Mouse (Mus musculus): ENCODE data around the gene Mylk.

Gene Mylk

DNA sequence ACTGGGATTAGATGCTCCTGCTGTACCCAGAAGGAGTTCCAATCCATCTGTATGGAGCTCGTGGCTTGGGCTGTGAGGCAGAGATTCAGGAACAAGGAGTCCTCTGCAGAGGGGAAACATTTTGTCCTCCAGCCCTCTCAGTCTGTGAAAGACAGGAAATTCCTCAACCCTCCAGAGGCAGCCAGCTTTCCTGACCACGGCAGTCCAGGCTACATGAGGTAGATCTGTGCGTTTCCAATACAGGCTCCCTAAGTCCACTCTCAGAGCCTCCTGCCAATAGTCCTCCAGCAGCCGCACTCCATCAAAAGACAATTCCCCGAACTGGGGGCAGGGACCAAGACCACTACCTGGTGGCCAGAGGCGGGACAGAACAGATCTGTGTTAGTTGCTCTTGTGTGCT lies 164.4 kb downstream of the Mylk start:
- DNase-seq = peak; percentile 45 to 63

DNA sequence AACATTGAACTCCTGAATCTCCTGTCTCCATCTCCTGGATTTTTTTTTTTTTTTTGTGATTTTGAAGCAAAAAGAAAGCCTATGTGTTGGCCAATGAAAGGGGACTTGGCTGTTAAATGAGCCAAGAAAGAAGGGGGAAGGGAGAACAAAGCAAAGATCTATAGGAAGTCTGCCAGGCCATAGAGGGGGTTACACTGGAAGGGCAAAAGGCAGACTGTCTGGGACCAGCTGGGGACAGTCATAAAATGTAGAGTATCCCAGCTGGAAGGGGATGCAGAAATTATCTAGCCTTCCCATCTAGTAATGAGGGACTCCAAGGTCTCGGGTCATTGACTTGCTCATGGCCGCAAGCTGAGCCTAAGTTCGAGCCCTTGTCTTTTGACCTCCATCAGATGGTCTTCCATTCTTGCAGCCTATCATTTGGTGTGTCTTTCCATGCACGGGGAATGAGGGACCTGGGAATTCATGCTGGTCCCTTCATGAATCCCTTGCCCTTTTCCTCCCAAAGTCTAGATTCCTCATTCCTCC lies 172.4 kb downstream of the Mylk start:
- no peak for DNase-seq

DNA sequence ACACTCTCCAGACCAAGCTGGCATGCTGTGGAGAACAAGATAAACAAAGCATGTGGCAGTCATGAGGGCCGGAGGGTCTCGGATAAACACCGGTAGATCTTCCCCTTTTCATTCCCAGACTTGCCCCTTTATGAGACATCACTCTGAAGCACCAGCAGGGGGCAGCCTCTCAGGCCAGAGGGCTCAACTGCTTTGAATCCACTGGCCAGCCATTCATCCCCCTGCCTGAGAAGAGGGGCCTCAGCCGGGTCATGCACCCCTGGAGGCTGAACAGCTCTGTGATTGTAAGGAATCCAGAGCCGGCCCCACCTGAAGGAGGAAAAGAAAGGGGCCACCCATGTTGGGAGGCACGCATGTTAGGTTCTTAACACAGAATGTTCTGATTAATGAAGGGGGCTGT lies 175.2 kb downstream of the Mylk start:
- peak; percentile 44 to 64 for DNase-seq

DNA sequence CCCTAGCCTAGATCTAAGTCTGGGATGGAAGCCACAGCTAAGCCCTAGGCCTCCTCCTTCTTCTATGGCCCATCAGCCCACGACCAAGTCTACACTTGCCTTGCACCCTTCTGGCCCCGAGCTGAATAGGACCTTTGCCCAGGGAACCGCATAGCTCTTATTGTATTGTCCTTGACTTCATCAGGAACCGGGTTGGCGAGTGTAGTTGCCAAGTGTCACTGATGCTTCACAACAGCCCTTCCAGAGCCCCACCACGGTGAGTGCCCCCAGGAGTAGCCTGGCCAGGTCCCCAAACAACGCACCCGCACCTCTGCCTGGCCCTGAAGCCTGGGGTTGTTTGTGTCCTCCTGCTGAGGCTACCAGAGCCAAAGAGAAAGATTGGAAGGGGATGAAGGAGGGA lies 175.9 kb downstream of the Mylk start:
- DNase-seq = no peak

DNA sequence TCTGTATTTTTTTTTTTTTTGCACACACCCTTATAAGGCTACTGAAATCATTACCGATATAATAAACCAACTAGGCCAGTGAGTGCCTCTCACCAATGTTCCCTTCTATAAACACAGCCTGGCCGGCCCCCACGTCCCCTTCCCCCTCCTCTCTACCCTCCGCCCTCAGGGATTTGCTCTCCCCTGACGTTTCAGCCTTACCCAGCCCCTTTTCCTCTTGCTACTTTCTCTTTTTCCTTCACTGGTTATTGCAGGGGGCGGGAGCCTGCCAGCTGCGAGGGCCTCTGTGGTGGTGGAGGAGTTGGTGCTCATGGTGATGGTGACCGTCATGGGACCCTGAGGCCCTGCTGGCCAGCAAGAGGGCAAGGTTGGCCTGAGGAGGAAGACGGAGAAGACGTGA lies 176.3 kb downstream of the Mylk start:
- DNase-seq = peak; percentile 40 to 64

GRCm38 (mm10) chr16:34923630-34924029 lies 178.6 kb downstream of the Mylk start:
- DNase-seq = no peak

GRCm38 (mm10) chr16:34924324-34924723 lies 179.3 kb downstream of the Mylk start:
- no peak for DNase-seq

GRCm38 (mm10) chr16:34924937-34925618 lies 180.1 kb downstream of the Mylk start:
- DNase-seq = peak; percentile 83 to 90

DNA sequence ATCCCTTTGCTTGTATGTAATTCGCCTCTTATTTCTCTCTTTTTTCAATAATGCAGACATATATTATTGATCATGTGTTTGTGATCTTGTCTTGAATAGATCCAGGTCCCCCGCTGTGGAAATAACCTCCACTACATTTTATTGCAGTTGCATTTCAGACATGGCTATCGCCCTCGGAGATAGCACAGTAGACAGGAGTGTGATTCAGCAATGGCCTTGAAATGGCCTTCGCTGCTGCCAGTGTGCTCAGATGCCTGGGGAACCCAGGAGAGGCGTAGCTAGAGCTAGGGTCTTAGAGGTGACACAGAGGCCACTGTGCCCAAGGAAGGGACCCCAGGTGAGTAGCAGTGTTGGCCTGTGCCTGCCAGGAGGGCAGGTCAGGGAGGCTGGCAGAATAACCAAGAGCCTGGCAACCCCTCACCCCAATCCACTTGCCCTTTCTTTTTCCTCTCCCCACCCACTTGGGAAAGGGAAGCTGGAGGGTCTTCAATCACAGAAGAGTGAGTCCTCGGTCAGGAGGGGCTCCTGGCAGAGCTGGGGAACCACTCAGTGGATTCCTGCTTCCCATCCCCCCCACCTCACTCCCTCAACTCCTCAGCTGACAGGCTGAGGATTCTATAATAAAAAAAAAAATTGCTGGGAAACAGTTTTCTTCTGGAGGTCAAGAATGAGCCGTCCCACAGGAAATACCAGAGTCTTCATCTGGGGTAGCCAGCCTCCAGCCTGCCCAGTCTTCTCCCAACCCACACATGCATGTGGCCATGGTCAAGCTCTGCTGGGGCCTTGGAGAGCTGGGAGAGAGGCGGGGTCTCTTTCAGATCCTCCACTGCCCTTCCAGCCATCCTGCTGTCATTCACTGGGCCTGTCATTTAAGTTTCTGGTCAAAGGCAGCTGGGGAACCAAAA lies 181.8 kb downstream of the Mylk start:
- no peak for DNase-seq

- DNase-seq = peak in 1 of 2 experiments; percentile 23
Measured at GRCm38 (mm10) chr16:34929686-34930085, 184.7 kb downstream of the Mylk start.

DNA sequence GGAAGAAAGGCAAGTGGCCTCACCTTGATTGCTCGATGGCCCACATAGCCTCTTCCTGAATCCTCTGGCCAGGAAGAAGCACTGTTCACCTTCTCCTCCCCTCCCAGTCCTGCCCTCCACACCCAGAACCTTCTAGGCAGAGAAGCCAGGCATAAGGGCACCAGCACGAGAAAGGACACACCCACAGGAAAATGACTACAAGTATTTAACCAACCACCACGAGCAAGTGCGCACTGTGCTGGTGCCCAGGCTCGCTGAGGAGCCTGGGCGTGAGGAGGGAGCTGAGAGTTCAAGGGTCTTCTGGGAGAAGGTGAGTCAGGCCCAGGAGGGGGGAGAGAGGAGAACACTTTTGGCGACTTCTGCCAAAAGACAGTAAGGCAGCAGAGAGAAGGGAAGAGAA lies 185.1 kb downstream of the Mylk start:
- peak; percentile 55 to 68 for DNase-seq

DNA sequence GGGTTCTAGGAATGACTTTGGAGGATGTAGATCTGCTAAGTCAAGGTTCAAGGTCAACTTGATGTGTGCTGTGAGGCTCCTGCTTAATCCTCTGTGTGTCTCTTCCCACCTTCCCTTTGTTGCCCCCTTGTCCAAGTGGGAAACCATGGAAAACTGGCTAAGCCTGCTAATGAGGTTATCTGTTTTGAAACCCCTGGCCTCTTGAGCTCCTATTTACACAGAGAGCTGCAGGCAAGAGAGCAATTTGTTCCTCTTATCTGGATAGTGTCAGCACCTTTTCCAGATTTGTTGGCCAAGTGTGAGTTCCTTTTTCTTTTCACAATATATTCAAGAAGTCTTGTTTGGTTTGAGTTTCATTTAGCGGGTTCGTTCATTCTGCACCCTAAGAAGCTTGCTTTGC lies 186.3 kb downstream of the Mylk start:
- no peak for DNase-seq

DNA sequence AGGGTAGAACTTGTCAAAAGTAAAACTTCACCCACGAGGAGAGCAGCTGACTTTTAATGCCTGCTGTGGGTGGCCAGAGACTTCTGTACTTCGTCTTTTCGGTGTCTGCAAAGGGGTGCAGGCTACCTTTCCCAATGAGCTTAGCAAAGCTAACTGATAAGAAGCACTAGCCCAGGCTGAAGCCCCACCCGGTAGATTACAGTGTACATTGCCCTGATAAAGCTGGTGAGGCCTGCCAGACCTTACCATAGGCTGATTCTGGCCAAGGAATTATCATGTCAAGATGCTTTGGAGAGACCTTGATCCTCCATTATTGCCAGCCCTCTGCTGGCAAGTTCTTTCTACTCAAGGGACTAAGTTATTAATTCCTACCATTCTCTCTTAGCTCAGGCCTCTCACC lies 188.2 kb downstream of the Mylk start:
- no peak for DNase-seq

DNA sequence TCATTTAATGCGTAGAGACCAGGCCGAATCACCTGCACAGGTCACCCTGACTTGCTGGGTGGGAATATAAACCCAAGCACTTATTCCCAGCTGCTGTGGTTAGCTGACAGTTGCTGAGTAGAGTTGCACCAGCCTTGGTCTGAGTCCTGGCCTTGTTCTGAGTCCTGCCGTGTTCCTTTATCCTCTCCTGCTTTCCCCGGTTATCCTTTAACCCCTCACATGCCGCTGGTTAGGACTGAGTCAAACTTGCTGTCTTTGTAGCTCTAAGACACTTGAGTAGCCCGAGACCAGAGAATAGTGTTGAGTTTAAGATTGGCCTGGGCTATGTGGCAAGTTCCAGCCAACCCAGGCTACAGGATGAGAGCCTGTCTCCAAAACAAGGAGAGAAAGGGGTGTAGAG lies 189.5 kb downstream of the Mylk start:
- no peak for DNase-seq

GRCm38 (mm10) chr16:34935514-34936338 lies 190.7 kb downstream of the Mylk start:
- DNase-seq = no peak

DNA sequence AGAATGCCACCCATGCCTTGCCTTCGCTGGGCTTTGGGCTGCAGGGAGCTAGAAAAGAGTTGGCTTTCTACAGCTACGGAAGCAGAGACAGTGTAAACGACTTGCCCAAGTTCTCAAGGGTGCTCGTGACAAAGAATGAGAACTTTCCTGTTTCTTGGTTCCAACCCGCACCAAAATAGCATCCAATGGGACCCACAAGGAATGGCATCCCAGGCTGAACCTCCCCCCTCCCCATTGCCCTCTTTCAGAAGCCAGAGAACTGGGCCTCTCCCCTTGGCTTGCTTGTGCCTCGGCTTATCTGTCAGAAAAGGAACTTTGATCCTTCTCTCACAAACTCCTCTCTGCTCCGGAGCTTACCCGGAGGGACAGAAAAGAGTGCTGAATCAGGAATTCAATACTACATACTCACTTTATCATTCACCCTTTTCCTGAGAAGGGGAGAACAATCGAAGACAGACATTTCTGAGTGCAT lies 191.4 kb downstream of the Mylk start:
- DNase-seq = peak; percentile 40 to 51

DNA sequence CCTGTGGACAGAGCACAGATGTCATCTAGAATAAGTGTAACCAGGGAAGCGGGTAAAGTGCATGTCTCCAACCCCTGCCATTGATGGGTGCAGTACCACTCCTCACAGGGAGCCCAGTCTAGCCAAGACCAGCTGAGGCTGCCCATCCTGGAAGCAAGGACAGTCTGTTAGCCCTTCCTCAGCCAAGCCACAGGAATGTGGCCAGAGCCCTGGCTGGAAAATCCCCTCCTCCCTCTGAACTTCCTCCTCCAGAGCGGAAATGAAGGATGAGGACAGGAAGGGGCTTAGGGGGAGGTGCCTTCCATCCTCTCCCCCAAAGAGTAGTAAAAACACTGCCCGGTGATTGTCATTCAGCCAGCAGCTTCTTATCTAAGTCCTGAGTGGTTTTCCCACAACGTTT lies 192.6 kb downstream of the Mylk start:
- peak; percentile 53 to 74 for DNase-seq

- no peak for DNase-seq
Measured at GRCm38 (mm10) chr16:34938248-34938647, 193.2 kb downstream of the Mylk start.

DNA sequence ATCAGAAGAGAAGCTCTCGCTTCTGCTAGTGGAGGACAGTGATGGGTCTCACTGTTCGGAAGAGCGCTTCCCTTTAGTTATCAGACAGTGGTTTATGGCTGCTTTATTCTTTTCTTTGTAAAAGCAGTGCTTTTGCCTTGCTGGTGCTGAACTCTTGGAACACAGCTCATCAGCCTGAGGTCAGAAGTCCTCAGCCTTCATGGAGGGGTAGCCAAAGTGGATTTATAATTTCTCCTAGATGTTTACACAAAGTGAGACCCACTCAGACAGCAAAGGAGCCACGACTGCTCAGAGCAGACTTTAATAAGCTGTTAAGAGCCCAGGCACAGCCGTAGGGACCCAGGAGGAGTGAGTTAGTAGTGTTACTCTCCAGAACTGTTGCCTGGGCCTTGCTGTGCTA lies 194.9 kb downstream of the Mylk start:
- DNase-seq = no peak

DNA sequence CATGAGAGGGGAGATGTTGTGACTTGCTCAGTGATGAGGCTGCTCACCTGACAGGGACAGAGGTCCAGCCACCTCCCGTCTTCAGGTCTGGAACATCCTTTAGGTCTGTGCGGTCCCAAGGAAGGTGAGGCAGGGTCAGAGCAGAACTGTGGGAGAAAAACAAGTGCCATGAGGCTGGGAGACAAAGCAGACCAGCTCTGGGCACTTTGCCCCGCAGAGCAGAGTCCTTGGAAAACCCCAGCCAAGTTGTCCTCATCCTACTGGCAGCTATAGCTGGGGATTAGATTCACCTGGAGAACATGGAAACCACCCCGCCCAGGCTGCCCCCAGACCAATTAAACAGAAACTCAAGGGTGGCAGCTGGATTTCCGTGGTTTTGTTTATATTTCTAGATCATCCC lies 195.4 kb downstream of the Mylk start:
- no peak for DNase-seq

GRCm38 (mm10) chr16:34941915-34942314 lies 196.9 kb downstream of the Mylk start:
- no peak for DNase-seq

GRCm38 (mm10) chr16:34946301-34946700 lies 201.3 kb downstream of the Mylk start:
- no peak for DNase-seq

- no peak for DNase-seq
Measured at GRCm38 (mm10) chr16:34950935-34951334, 205.9 kb downstream of the Mylk start.

Measured in lung, adult 18-20 months (tissue).